Mouse (Mus musculus) ES-Bruce4 (cell line): ENCODE results near the gene Mydgf.

Experiments
- CTCF ChIP-seq: IDR thresholded peaks from one replicate; pipeline ENCODE4 v1.8.1; 2011; ENCODE audit warnings: low read depth, low read length
- POLR2A ChIP-seq: IDR thresholded peaks from one replicate; pipeline ENCODE4 v1.8.1; 2011; ENCODE audit warnings: low read length; ENCODE audit not compliant: insufficient read depth

- TF ChIP-seq POLR2A, result no peak
- no peak for TF ChIP-seq CTCF
These were observed 35.5 kb upstream of the Mydgf start for GRCm38 (mm10) chr17:56219251-56219650.
